Mouse (Mus musculus) bone marrow, adult 2 months (tissue): ENCODE results near the gene Polr1e.

Experiments used
- CTCF ChIP-seq: fragments of 200-500 bp; IDR thresholded peaks from 2 replicates; pipeline ENCODE4 v1.5.1; 2011; ENCODE audit warnings: low read length, control low read depth; ENCODE audit not compliant: control insufficient read depth, insufficient read depth
- POLR2A ChIP-seq: fragments of 200-500 bp; IDR thresholded peaks from 2 replicates; pipeline ENCODE4 v1.6.1; 2011; ENCODE audit warnings: low read depth, mild to moderate bottlenecking, control low read depth, low read length, borderline replicate concordance; ENCODE audit not compliant: control insufficient read depth

- TF ChIP-seq CTCF (no peak), POLR2A (no peak)
Observed at GRCm38 (mm10) chr4:45066036-45066730, 47.8 kb downstream of the Polr1e start.
